Mouse (Mus musculus): ENCODE measurements around the gene Tceal3.
"Not testable (repeated sequence)": the region's sequence is repeated elsewhere in the genome, so short reads cannot be mapped to it uniquely, and the experiment has no call there.

Tceal3 gene

DNA sequence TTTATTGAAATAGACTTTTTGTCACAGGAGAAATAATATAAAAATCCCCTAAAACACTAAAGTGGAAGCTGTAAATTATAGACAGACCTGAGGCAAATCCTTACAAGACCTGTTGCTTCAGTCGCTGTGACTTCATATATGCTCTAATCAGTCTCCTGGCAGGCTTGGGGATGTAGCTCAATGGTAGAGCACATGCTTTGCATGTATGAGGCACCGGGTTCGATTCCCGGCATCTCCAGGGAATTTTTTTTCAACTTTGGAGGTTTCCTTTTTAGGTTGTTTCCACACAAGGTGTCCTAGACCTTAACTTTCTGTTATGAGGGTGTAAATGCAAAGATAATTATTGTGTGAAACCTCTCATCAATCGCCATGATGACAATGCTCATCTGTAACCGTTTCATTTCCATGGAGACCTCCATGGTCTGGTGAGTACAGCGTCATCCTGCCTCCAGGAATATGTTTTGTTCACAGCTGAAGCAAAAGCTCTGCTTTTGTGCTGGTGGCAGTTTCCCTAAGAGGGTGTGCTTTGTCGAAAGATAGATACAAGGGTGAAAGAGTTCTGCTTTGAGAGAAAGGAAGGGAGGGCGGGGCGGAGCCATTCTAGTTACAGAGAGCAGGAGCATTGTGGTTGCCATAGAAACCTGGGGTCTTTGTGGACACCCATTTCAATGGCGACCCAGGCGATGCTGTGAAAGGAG, at the start of gene Tceal3:
Gene Tceal3 (plus strand): TSS at position 644 of the 698 bp plus-strand sequence.
- DNase-seq (ENCODE audit: low spot score in 2 of 2), result no peak

DNA sequence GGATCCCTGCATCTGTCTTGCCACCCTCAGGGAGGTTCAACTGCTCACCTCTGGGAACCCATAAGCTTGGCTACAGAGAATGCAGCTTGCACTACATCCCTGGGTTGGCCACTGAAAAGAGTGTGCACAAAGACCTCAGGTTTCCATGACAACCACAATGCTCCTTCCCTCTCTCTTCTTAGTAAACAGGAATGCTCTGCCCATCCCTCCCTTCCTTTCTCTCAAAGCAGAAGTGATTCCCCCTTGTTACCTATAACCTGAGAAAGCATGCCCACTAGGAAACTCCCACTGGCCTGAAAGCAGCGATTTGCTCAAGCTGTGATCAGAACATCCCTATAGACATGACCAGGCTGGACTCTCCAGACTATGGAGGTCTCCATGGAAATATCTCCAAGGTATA, 46.7 kb upstream of the Tceal3 start, which contains the start of gene Kir3dl2:
Gene Kir3dl2 (minus strand): TSS at position 101 of the 400 bp plus-strand sequence.
- not testable (repeated sequence) for DNase-seq (ENCODE audit: low spot score in 2 of 2)

DNA sequence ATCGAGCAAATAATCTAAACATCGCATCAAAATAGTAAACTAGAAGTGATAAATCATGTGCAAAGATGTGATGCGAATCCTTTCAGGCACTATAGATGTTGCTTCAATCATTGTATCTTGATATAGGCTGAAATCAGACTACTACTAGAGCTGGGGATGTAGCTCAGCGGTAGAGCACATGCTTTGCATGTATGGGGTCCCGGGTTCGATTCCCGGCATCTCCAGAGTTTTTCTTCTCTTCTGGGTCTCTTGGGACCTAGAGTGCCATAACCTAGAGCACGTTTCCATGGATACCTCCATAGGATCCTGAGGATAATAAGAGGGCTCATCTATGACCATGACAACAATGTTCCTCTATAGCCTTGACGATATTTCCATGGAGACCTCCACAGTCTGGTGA, 21.5 kb upstream of the Tceal3 start:
- not testable (repeated sequence) for DNase-seq (ENCODE audit: low spot score in 2 of 2)

DNA sequence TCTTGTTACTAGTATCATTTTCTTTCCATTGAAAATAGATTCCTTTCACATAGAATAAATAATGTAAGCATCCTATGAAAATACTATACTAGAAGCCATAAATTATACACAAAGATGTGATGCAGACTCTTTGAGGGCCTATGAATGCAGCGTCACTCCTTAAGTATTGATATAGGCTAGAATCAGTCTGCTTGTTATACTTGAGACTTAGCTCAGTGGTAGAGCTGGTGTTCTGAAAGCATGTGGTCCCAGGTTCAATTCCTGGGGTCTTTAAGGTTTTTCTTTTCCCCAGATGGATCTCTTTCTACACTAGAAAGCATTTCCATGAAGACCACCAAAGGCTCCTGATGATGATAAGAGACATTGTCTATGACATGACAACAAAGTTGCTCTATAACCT, 6.0 kb upstream of the Tceal3 start:
- DNase-seq (ENCODE audit: low spot score in 2 of 2), result no peak

DNA sequence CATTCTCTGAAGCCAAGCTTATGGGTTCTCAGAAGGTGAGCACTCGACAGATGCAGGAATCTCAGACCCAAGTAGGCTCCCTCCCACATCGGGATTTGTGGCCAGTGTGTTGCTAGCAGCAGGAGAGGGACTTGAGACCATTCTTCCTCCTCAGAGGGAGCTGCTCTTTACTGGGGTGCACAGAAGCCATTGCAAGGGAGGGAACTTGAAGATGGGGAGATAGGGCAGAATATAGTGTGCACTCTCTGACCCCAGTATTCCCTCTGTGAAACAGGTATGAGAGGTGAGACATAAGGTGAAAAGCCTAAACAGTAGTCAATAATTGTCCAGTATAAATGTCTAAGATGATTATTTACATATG, 235 bp downstream of the Tceal3 start:
- no peak for DNase-seq (ENCODE audit: low spot score in 2 of 2)

DNA sequence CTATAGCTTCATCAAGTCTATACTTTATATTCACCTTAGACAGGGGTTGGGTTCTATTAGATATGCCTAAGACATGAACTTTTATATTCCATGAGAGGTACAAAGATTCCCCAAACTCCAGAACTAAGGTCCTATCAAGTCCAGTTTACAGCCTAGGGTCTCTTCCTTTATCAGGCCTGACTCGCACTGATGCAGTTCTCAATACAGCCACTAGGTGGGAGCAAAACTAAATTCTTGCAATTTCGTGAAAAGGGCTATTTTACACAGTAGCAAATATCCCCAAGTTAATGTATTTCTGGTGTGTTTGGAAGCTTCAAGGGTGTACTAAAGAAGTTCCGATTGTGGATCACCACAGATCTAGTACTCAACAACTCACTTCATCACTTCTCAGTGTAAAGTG, 8.8 kb downstream of the Tceal3 start:
- no peak for DNase-seq (ENCODE audit: low spot score in 2 of 2)

DNA sequence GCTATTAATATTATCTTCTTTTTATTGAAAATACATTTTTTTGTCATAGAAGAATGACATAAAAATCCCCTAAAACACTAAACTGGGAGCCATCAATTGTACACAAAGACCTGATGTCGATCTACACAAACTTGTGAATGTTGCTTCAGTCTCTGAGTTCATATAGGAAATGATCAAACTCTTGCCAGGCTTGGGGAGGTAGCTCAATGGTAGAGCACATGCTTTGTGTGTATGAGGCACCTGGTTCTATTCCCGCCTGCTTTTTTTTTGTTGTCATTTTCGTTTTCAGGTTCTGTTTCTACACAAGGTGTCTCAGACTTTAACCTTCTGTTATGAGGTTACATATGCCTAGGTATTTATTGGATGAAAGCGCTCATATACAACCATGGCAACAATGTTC, 16.3 kb downstream of the Tceal3 start:
- no peak for DNase-seq (ENCODE audit: low spot score in 2 of 2)

DNA sequence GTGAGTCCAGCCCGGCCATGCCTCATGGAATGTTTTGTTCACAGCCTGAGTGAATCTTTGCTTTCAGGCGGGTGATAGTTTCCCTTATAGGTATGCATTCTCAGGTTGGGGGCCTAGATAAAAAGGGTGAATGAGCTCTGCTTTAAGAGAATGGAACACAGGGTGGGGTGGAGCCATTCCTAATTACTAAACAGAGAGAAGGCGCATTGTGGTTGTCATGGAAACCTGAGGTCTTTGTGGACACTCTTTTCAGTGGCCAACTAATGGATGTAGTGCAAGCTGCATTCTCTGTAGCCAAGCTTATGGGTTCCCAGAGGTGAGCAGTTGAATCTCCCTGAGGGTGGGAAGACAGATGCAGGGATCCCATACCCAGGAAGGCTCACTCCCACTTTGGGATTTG, 16.8 kb downstream of the Tceal3 start:
- DNase-seq (ENCODE audit: low spot score in 2 of 2), result no peak

DNA sequence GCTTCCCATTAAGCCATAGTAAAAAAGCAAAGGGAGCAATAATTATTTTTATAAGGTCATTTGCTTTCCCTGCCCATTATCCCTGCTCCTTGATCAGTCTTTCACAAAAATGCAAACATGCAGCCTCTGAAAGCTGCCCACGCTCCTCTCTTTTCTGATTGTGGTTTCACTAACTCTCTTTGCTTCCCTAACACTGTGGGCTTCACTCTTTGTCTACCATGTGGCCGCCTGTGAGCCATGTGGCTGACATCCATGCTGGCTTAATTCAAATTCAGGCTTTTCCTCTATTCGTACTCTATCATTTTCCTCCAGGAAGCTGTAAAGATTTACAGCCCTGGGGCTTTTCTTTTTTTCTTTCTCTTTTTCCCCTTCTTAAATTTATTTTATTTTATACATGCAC, 20.7 kb downstream of the Tceal3 start:
- DNase-seq (ENCODE audit: low spot score in 2 of 2), result no peak

DNA sequence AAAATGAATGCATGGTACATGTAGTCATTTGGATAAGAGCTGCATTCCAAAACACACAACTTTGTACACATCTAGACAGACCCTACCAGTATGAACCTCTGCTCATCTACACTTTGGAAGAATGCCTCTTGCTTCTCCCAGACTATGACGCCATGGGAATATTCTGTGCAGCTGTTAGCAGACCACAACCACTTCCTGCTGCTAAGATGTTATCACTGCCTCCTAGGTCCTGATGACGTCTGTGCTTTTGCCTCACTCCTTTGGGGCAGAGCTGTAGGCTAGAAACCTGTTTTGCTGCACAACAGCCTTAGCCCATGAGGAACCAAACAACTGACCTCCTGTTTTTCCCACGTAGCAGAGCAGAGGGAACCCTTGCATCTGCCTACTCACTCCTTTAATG, 25.2 kb downstream of the Tceal3 start:
- not testable (repeated sequence) for DNase-seq (ENCODE audit: low spot score in 2 of 2)

DNA sequence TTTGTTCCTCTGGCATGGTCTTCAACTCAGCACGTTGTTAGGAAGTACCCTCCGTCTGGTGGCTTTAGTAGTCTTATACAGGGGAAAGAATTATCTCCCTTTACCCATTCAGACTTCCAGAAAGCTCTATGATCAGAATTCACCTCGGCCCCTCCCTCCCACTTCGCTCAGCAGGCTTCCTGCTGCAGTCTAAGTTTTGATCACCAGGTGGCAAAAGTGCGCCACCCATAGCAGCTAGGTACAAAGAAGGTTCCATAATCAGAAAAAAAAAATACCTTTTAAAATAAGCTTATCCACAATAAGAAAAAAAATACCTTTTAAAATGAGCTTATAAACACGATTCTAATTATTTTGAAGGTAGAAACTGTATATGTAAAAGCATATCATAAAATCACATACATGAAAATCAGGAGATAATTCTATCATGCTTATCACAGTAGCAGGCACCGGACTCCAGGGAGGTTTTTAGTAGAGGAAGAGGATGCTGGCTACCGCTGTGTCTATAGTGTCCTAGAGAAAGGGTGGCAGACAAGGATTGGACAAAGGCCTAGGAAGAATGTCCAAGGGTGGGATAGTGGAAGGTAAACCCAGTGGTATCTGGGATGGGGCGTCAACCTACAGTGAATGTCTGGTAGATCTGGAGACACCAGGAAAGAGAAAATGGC, 34.4 kb downstream of the Tceal3 start:
- peak in 1 of 2 experiments; percentile 1 for DNase-seq (ENCODE audit: low spot score in 2 of 2)

DNA sequence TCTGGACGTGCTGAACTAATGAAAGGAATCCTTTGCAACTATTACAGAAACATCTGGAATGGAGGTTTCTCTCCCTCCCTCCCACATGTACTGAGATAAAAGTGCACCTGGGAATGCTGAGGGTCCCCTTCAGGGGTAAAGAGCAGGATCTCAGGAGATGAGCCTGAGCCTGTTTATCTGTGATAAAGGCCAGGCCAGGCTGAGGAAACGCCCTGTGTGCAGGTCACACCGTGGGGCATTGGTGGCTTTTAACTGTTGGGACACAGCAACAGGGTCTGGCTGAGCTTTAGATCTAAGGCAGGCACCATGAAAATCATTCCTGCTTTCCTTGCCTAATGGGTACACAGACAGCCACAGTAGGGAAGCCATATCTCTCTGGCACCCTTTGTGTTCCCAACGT, 35.3 kb downstream of the Tceal3 start:
- no peak for DNase-seq (ENCODE audit: low spot score in 2 of 2)

DNA sequence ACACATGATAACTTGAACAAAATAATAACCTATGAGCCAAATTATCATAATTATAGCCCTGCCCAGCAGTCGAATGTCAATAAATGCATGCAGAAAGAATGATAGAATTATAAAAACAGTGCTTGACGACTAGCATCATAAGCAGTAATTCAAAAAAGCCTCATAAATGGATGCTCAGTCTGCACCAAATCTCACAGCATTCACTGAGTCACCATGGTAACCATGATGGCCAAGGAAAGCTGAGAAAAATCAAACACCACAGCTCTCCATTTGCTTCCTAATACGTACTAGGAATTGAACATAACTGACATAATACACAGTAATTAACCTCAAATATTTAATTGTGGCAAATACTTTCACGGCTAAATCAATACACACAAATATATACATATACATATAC, 44.5 kb downstream of the Tceal3 start:
- no peak for DNase-seq (ENCODE audit: low spot score in 2 of 2)

DNA sequence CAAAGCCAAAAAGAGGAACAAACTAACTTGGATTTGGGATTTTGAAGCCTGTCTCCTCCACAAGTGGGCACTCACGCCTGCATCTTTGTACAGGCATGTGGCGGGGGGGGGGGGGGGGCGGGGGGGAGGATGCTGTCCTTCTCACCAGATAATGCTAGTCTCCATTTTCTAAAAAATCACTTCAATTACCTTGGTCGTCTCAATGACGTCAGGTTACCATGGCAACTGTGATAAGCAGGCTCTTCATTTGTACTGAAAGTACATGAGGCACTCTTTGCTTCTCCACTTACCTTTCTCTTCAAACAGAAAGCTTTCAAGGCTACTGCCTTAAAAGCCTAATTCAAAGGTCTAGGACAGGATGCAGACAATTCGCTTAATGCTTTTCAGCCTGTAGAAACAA, 49.1 kb downstream of the Tceal3 start:
- no peak for DNase-seq (ENCODE audit: low spot score in 2 of 2)

DNA sequence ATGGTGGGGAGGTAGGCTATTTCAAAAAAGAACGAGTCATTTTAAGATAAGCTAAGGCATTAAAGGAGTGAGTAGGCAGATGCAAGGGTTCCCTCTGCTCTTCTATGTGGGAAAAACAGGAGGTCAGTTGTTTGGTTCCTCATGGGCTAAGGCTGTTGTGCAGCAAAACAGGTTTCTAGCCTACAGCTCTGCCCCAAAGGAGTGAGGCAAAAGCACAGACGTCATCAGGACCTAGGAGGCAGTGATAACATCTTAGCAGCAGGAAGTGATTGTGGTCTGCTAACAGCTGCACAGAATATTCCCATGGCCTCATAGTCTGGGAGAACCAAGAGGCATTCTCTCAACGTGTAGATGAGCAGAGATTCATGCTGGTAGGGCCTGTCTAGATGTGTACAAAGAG, 55.2 kb downstream of the Tceal3 start:
- DNase-seq (ENCODE audit: low spot score in 2 of 2), result not testable (repeated sequence)

DNA sequence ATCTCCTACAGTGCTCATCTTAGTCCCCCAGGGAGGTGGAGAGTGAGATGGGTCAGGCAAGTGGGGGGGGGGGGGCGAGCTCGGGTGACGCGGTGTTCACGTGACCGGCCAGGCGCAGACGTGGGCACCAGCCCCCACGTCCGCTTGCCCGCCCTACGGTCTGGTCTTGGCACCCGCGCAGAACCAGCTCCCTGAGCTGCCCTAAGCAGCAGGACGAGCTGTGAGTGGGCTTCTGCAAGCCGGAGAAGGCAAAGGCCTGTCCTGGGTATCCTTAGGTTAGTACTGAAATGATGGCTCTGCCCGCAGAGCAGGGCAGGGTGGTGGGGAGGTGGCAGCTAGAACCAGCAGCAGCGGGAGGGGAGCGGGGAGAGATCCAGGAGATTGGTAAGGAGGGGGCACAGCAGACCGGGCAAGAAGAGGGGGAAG, 75.7 kb downstream of the Tceal3 start:
- no peak for DNase-seq (ENCODE audit: low spot score in 2 of 2)

DNA sequence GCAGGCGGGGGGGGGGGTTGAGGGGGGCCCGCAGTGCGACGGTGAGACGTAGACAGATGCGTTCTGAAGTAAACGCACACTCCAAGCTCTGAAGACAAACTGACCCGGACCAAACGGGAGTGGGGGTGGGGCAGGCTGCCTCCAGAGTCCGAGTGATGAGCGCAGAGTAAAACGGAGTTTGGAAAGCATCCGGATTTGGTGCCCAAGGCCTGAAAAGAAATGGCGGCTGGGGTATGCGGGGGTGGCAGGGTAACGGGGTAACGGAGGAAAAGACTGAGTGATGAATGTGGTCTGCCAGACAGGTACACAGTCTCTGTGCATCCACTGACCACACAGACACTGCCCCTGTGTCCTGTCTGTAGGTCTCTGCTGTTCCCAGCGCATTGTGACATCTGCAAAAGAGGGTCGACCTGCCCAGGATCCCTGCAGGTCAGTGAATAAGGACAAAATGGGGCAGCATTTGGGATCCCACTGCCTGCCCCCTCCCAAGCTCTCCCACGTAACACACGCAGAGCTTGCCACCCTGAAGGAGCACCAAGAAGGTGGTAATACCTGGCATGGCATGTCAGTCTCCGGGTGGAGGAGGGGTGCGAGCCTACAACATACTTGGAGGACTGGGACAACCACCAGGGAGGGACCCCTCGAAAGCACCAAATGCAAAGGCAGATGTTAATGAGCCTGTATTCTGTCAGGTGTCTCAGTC, 76.3 kb downstream of the Tceal3 start:
- not testable (repeated sequence) for DNase-seq (ENCODE audit: low spot score in 2 of 2)

DNA sequence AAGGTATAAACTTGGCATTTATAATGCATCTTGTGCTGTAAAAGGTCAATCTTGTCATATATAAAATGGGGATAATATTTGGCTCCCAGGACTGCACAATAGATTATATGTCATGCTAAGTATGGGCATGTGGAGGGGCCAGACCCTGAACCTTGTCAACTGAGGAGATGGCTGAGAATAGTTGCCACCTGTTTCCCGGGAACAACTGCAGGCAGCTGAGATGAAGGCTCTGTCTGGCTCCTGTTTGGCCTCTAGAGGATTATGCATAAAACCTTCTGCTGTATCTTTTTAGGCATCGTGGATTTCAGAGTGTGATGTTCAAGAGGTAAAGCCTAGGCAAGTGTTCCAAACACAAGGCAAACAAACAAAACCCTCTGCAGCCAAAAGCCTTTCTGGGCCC, 78.2 kb downstream of the Tceal3 start:
- no peak for DNase-seq (ENCODE audit: low spot score in 2 of 2)

DNA sequence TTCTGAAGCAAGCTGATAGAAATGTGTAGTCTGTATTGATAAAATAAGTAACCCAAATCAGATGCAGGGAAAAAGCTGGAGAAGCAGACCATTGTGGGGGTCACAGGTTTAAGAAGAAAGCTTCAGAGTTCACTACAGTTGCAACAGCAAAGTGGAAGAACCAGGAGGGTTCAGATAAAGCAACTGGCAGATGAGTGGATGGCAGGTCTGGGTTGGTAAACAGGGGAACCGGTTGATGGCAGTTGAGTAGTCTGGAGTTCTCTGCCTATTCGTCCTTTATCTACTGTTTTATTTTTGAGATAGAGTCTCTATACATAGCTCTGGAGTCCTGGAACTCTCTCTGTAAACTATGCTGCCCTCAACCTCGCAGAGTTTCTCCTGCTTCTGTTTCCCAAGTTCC, 90.3 kb downstream of the Tceal3 start:
- DNase-seq (ENCODE audit: low spot score in 2 of 2), result no peak

DNA sequence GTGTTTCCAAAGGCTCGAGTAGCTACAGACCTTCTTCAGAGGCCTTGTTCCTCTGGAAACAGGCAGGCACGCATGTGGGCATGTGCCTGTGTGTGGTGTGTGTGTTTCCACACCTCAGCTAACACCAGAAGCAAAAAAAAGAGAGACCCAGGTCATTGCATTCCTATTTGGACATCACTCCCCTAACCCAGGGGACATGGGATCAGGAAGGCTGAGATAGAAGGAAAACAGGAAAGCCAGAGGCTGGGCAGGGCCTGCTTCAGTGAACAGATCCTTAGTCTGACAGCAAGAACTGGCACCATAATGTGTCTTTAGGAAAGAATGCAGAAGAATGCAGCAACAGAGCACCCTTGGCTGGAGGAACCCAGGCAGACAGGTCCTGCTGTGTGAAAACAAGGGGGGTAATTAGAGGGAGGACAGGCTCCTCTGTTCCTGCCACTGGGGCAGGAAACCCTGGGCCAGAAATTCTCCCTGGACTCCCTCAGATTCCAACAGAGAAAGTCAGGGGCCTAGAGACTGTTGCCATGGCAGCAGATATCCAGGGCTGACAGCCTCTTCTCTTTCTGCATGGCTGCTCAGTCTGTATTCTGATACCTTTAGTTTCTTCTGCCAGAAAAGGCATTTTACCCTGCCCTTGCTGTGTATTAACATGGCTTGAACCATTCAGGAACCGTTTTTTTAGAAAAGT, 101.1 kb downstream of the Tceal3 start:
- not testable (repeated sequence) for DNase-seq (ENCODE audit: low spot score in 2 of 2)

DNA sequence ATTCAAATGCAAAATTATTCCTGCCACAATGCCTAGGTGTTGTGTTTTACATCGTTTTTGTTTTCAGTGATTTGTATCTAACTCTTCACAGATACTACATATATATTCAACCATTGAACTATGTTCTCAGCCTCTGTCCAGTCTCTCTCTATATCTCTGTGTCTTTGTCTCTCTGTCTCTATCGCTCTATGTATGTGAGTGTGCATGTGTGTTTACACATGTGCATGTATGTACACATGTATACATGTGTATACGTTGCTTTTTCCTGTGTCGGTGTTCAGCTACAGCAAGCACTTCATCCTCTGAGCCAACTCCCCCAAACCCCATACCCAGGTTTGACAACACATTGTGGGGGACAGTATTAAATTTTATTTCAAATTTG, 101.6 kb downstream of the Tceal3 start:
- DNase-seq (ENCODE audit: low spot score in 2 of 2), result no peak

DNA sequence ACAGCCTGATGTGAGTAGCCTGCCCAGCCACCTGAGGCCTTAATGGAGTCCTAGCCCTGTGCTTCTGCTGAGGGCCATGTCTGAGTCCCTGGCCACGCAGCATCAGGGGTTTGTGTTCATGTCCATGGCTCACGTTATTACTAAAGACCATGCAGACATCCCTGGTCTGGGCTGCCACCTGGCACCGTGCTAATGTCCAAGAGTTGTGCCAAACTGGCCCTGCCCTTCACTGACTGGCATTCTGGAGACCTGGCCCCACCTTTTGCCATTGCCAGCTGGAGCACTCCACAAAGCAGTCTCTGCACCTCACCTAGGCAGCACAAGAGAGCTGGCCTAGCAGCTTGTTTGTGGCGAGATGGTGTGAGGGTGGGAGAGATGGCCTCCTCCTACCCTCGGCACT, 102.6 kb downstream of the Tceal3 start:
- DNase-seq (ENCODE audit: low spot score in 2 of 2), result no peak

Measured in spleen, postnatal 14 days (tissue).